Mouse (Mus musculus) brain, embryonic 14.5 days (tissue): ENCODE results near the gene Defb30.

Source experiments
- CTCF ChIP-seq: fragments of 200-500 bp; IDR thresholded peaks from 2 replicates; pipeline ENCODE4 v1.5.1; 2012; ENCODE audit warnings: inconsistent platforms, mild to moderate bottlenecking, moderate library complexity, borderline replicate concordance; ENCODE audit not compliant: insufficient read depth, insufficient read length; ENCODE audit errors: extremely low read depth
- POLR2A ChIP-seq: fragments of 200-500 bp; IDR thresholded peaks from 2 replicates; pipeline ENCODE4 v1.6.1; 2012; ENCODE audit warnings: mild to moderate bottlenecking, inconsistent platforms, borderline replicate concordance; ENCODE audit not compliant: poor library complexity, insufficient read depth, insufficient read length, severe bottlenecking; ENCODE audit errors: extremely low read depth

DNA sequence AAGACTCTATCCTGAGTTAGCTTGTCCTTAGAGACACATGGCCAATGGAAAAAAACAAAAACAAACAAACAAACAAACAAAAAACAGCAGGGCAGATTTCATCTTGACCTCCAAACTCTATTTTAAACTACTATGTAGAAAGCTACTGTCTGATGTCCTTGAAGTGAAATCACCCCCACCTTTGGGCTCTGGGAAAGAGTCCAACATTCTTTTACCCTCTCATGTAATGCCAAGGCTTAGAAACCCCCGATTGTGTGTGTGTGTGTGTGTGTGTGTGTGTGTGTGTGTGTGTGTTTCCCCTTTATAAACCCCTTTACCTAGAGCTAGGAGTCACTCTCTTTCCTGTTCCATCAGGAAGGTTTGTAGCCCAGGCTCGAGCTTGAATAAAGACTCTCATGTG is 47.2 kb downstream of the Defb30 start:
- no peak for TF ChIP-seq CTCF
- TF ChIP-seq POLR2A = no peak
